Mouse (Mus musculus) intestine, embryonic 15.5 days (tissue): ENCODE data around the gene Senp1. TPM values are rescaled to one million over a fixed set of nuclear protein-coding genes. Genes with fewer than 3 reads are reported as not detected.

ENCODE experiments used
- ATAC-seq: fragments of 200-750 bp; cut with Nextera tagmentation; 2 replicates; pipeline ENCODE4 v1.8.0; 2017; ENCODE audit warnings: moderate TSS enrichment, moderate library complexity
- H3K27ac ChIP-seq: fragments of 300-500 bp; sonication (generic); 2 replicates; pipeline ENCODE4 v1.5.1; 2015; ENCODE audit warnings: mild to moderate bottlenecking, inconsistent platforms
- H3K27me3 ChIP-seq: fragments of 300-500 bp; sonication (generic); replicated peaks from 2 replicates; pipeline ENCODE4 v1.6.1; 2015; ENCODE audit warnings: inconsistent platforms
- H3K36me3 ChIP-seq: fragments of 300-500 bp; sonication (generic); 2 replicates; pipeline ENCODE4 v1.6.1; 2015; ENCODE audit warnings: inconsistent platforms
- H3K4me1 ChIP-seq: fragments of 300-500 bp; sonication (generic); replicated peaks from 2 replicates; pipeline ENCODE4 v1.6.1; 2015; ENCODE audit warnings: inconsistent platforms
- H3K4me2 ChIP-seq: fragments of 300-500 bp; sonication (generic); replicated peaks from 2 replicates; pipeline ENCODE4 v1.6.1; 2015; ENCODE audit warnings: mild to moderate bottlenecking, inconsistent platforms
- H3K4me3 ChIP-seq: fragments of 300-500 bp; sonication (generic); replicated peaks from 2 replicates; pipeline ENCODE4 v1.5.1; 2015; ENCODE audit warnings: inconsistent platforms
- H3K9ac ChIP-seq: fragments of 300-500 bp; sonication (generic); 2 replicates; pipeline ENCODE4 v1.6.1; 2015; ENCODE audit warnings: inconsistent platforms
- H3K9me3 ChIP-seq: fragments of 300-500 bp; sonication (generic); 2 replicates; pipeline ENCODE4 v1.6.1; 2016; ENCODE audit warnings: inconsistent platforms
- WGBS: fragments of 180-500 bp; shearing (Covaris S2); methylation state at CpG from one replicate; pipeline ENCODE4 v1.1.7; 2015; 5-methylcytosine and 5-hydroxymethylcytosine counted together
- polyA plus RNA-seq: library from polyadenylated mRNA; unstranded; fragments of >200 nt; fragmentation: Nextera tagmentation; extraction: Ambion mirVana; gene quantifications from 2 replicates; pipeline ENCODE4 v1.2.1, GENCODE M21; 2015

Senp1 gene
- polyA plus RNA-seq, 1 experiment from 2014 or later = 27.4 TPM

DNA sequence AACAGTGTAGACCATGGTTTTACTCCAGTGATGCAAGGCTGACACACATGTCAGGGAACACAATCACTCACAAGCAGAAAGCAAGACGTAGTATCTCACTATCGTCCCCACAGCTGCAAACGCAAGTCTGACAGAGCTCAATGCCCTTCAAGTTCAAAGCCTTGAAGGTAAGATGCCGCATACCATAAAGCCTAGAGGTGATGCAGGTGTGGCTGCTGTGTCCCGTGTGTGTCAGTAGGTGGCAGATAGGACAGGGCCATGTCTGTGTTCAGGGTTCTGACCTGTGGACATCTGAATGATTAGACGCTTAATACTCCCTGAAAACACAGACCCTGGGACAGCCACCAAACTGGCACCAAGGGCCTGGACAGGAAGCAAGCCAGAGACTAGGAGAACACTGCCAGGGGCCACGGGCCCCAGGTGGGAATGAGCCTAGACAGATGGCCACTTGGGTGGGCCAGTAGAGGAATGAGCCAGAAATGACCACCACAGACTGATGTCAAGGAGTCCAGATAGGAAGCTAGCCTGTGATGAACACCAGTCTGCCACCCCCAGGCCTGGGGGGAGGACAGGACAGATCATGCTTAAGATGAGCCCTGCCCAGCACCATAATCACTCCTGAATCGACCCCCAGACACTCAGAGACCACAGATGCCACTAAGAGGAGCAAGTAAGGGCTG is 23.8 kb downstream of the Senp1 start:
- H3K27ac ChIP-seq = no peak overlapping the region
- H3K4me1 ChIP-seq = no peaks in the 10 kb centered on the region
- H3K4me2 ChIP-seq = no peak overlapping the region
- WGBS = 87% methylated on average over 8 of the region's 8 CpGs
- H3K9ac ChIP-seq = no peak overlapping the region
- ATAC-seq = no peak
- H3K9me3 ChIP-seq = no peaks in the 10 kb centered on the region
- H3K36me3 ChIP-seq = peaks cover 33% of the 10 kb centered on the region
- no peaks in the 10 kb centered on the region for H3K27me3 ChIP-seq
- H3K4me3 ChIP-seq = no peak overlapping the region

DNA sequence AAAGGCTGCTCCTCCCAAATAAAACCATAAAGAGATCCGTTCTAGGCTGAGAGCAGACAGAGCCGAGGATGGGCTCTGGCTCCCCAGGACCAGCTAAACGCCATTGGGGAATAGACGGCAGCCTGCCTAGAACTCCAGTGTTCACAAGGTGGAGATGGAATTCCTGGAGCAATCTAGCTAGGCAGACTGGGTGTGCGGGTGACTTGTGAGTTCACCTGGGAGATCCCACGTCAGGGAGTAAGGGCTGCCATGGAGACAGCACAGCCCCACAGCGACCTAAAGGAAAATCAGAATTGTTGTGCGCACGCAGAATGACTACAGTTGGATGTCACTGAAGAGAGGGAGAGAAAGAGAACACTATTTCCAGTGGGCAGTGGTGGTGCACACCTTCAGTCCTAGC is 25.0 kb downstream of the Senp1 start:
- Histone ChIP-seq H3K4me3 (no peak overlapping the region), H3K4me2 (no peak overlapping the region), H3K36me3 (peaks cover 34% of the 10 kb centered on the region), H3K4me1 (no peaks in the 10 kb centered on the region), H3K27me3 (no peaks in the 10 kb centered on the region), H3K9ac (no peak overlapping the region), H3K9me3 (no peaks in the 10 kb centered on the region), H3K27ac (no peak overlapping the region)
- WGBS = 87% methylated on average over 9 of the region's 9 CpGs
- ATAC-seq = no peak

DNA sequence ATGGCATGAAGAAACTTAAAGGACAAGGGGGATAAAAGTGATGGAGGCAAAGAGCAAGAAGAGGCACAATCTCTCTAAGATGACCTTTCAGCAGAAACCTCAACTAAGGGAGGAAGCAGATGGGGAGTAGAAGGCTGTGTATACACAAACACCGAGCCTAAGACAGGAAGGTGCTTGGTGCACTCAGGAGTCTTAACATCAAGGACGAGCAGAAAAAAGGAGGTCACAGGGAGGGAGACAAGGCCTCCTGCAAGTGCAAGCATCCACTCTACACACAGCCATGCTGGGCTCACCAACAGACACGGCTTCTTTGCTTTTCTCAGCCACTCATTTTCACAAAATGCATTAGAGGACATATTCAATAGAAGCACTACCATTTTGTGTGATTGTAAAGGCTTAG is 26.1 kb downstream of the Senp1 start:
- H3K4me1 ChIP-seq = no peaks in the 10 kb centered on the region
- peaks cover 34% of the 10 kb centered on the region for H3K36me3 ChIP-seq
- 59% methylated on average over 3 of the region's 3 CpGs for WGBS
- no peak for ATAC-seq
- H3K27me3 ChIP-seq = no peaks in the 10 kb centered on the region
- no peak overlapping the region for H3K4me3 ChIP-seq
- H3K9ac ChIP-seq = no peak overlapping the region
- H3K9me3 ChIP-seq = no peaks in the 10 kb centered on the region
- no peak overlapping the region for H3K27ac ChIP-seq
- no peak overlapping the region for H3K4me2 ChIP-seq

DNA sequence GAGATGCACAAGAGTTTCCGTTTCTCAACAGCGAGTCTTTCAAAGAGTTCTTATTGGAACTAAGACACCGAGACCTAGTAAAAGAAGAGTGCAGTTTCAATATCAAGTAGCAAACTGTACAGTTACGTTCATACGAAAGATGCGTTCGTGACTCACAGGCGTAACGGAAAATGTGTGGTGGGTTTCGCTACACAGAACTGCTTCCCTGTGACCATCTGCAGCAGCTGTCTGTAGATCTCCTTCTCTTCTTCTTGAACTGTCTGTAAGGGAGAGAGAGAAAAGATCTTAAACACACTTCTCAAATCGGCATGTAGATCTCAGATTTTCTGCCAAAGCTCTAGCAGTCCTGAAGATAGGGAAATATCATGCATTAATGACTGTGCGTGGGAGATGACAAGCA is 26.9 kb downstream of the Senp1 start:
- Histone ChIP-seq H3K4me2 (no peak overlapping the region), H3K36me3 (peaks cover 34% of the 10 kb centered on the region), H3K9me3 (no peaks in the 10 kb centered on the region), H3K4me3 (no peak overlapping the region), H3K27ac (no peak overlapping the region), H3K27me3 (no peaks in the 10 kb centered on the region), H3K4me1 (no peaks in the 10 kb centered on the region), H3K9ac (no peak overlapping the region)
- WGBS = 93% methylated on average over 12 of the region's 12 CpGs
- no peak for ATAC-seq

DNA sequence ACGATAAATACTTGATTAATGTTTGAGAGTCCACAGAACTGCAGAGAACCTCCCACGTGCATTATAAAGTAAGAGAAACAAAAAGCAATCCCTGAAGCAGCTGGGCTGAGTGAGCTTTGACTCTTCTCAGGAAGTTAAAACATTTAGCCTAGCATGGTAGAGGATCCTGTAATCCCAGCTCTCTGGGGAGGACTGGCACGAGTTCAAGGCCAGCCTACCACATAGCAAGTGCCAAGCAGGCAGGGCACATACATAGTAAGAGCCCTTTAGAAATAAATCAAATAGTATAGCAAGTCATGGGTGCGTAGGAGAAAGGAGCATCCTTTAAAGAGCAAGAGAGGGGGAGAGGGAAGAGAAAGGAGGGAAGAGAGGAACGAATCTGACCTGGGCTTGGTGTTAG is 27.7 kb downstream of the Senp1 start:
- Histone ChIP-seq H3K4me2 (no peak overlapping the region), H3K9ac (no peak overlapping the region), H3K9me3 (no peaks in the 10 kb centered on the region), H3K4me1 (no peaks in the 10 kb centered on the region), H3K27ac (no peak overlapping the region), H3K27me3 (no peaks in the 10 kb centered on the region), H3K4me3 (no peak overlapping the region), H3K36me3 (peaks cover 34% of the 10 kb centered on the region)
- 88% methylated on average over 5 of the region's 5 CpGs for WGBS
- ATAC-seq = no peak

DNA sequence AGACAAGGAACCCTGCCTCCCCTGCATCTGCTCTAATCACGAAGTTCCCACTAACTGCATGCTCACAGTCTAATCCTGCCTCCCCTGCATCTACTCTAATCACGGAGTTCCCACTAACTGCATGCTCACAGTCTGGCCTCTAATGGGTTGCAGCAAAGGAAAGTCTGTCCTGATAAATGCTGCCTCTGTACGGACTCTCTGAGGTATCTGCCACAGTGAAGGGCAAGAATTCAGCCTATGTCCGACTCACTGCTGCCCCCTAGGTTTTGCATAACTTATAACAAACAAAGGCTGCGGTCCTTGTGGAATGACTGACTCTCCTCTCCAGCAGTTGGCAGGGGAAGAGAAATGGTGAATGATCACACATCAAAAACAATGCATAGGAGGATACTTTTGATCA is 38.3 kb downstream of the Senp1 start:
- no peak overlapping the region for H3K27ac ChIP-seq
- H3K36me3 ChIP-seq = peaks cover 39% of the 10 kb centered on the region
- H3K27me3 ChIP-seq = no peaks in the 10 kb centered on the region
- H3K4me2 ChIP-seq = no peak overlapping the region
- no peaks in the 10 kb centered on the region for H3K4me1 ChIP-seq
- H3K4me3 ChIP-seq = no peak overlapping the region
- H3K9ac ChIP-seq = no peak overlapping the region
- H3K9me3 ChIP-seq = no peaks in the 10 kb centered on the region
- no peak for ATAC-seq
- WGBS = 35% methylated on average over 5 of the region's 5 CpGs

DNA sequence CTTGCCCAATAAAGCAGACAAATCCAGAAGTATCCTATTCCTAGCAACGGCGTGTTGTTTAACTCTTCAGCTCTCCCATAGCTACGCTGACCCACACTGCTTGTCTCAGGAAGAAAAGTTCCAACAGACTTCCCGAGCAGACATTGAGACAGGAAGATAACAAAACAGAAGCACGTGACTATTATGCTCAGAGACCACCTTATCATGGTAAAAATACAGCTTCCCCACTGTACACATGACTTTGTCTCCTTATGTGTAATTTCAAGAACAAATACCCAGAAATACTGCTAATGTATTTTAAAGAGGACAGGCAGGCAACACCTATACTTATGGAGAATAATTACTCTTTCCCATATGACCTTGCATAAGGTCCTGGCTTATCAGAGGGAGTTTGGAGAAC is 41.9 kb downstream of the Senp1 start:
- Histone ChIP-seq H3K36me3 (peaks cover 33% of the 10 kb centered on the region), H3K9me3 (no peaks in the 10 kb centered on the region), H3K4me2 (no peak overlapping the region), H3K27ac (no peak overlapping the region), H3K9ac (no peak overlapping the region), H3K4me3 (no peak overlapping the region), H3K4me1 (no peaks in the 10 kb centered on the region), H3K27me3 (no peaks in the 10 kb centered on the region)
- no peak for ATAC-seq
- 90% methylated on average over 5 of the region's 5 CpGs for WGBS

DNA sequence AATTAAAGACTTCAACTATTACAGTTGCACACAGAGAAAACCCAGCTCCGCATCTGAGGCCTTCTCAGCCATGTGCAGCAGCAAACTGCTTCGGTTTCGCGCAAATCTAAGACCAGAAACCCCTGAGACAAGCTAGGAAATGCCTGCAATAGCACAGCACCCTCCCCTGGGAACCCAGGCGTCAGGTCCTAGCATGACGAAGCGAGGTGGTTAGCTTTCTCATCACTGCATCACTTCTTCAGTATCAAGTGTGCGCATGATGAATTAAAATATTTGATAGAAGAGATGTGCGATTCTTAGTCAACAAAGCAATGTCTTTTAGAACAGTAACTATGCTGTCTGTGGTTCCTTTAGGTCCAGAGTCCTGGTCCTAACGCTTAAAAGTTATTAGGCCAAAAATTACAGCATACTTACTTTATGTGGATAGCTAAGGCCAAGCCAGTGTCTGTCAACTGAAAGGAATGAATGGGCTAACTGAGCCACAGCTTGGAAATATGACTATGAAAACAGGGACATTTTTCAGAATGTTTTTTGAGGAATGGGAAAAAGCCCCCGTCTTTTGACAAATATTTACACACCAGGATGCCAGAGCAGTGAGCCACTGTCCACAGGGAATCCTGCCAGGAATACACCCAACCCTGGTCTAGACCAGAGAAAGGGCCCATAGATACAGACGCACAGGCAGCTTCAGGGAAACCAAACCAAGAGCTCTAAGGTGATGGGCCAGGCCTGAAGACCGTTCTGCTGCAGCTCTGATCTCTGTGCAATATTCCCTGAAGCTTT is 44.4 kb downstream of the Senp1 start:
- Histone ChIP-seq H3K27ac (no peak overlapping the region), H3K9ac (no peak overlapping the region), H3K4me1 (no peaks in the 10 kb centered on the region), H3K36me3 (peaks cover 47% of the 10 kb centered on the region), H3K4me3 (no peak overlapping the region), H3K4me2 (no peak overlapping the region), H3K27me3 (no peaks in the 10 kb centered on the region), H3K9me3 (no peaks in the 10 kb centered on the region)
- ATAC-seq = no peak
- WGBS = 90% methylated on average over 13 of the region's 13 CpGs

DNA sequence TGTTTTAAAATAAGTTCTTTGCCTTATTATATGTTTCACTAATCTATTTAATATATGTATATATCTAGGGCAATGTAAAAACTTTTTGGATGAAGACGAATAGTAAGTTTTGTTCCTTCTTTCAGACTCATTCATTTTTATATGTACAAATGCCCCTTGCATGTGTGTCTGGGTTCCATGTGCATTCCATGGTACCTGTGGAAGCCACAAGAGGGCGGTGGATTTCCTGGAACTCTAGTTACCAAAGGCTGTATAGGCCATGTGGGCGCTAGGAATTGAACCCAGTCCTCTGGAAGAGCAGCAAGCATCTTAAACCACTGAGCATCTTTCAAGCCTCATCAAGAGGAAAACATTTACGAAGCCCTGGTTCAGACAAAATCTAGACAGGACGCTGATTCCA is 49.2 kb downstream of the Senp1 start:
- Histone ChIP-seq H3K27me3 (no peaks in the 10 kb centered on the region), H3K4me1 (no peaks in the 10 kb centered on the region), H3K9me3 (no peaks in the 10 kb centered on the region), H3K27ac (no peak overlapping the region), H3K36me3 (peaks cover 35% of the 10 kb centered on the region), H3K4me2 (no peak overlapping the region), H3K4me3 (no peak overlapping the region), H3K9ac (no peak overlapping the region)
- 91% methylated on average over 5 of the region's 5 CpGs for WGBS
- ATAC-seq = no peak

DNA sequence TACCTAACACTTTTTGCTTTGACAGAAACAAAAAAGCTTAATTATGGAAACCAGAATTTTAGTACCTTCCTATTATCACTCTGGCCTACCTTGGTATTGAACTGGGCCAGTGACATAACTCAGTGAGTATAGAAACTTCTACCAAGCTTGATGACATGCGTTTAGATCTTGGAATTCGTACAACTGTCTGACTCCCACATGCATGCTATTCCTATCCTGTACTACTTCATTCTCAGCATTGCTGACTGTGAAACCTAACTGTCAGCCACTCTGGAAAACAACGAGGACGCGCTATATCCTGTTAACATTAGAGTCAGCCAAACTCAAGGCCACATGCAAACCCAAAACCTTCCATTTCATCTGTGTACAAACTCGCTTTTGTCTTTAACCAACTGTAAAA is 49.6 kb downstream of the Senp1 start:
- Histone ChIP-seq H3K4me2 (no peak overlapping the region), H3K4me3 (no peak overlapping the region), H3K27me3 (no peaks in the 10 kb centered on the region), H3K36me3 (peaks cover 37% of the 10 kb centered on the region), H3K27ac (no peak overlapping the region), H3K4me1 (no peaks in the 10 kb centered on the region), H3K9ac (no peak overlapping the region), H3K9me3 (no peaks in the 10 kb centered on the region)
- no peak for ATAC-seq
- WGBS = 92% methylated on average over 6 of the region's 6 CpGs

DNA sequence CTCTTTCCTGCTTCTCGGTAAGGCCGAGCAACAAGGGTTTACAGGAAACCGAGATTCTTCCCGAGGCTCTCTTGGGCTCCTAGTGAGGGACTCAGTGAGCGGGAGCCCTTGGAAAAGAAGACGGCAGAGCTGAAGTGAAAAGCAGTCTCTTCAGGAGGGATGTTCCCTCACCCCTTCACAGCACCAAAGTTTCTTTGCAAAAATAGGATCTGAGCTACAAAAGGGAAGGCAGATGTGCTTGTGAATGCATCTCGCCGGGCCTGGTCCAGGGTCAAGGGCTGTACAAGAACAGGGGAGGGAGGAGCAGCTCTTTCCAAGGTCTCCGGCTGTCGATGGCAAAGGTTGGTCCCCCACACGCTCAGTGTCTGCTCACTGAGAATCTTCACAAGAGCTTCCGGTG is 51.0 kb downstream of the Senp1 start:
- Histone ChIP-seq H3K4me1 (no peaks in the 10 kb centered on the region), H3K4me3 (no peak overlapping the region), H3K9me3 (no peaks in the 10 kb centered on the region), H3K36me3 (peaks cover 32% of the 10 kb centered on the region), H3K27ac (no peak overlapping the region), H3K9ac (no peak overlapping the region), H3K4me2 (no peak overlapping the region), H3K27me3 (no peaks in the 10 kb centered on the region)
- 92% methylated on average over 12 of the region's 12 CpGs for WGBS
- no peak for ATAC-seq

DNA sequence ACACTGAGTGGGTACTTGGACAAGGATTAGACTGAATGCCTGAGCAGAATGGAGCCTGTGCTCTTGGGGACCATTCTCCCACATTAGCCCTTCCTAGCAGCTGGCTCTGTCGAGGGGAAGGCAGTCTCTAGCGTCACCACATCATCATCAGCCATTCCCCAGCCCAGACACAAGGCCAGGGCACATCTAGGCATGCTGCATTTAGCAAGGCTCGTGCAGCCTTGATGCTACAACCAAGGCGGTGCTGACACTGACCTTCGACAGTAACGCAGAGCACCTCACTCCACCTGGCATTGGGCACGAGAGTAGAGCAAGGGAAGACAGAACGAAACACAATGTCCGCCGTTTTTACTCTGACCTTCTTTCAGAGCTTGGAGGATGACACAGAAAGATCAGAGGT is 53.9 kb downstream of the Senp1 start:
- H3K4me3 ChIP-seq = no peak overlapping the region
- H3K36me3 ChIP-seq = peaks cover 17% of the 10 kb centered on the region
- H3K9ac ChIP-seq = no peak overlapping the region
- no peak overlapping the region for H3K4me2 ChIP-seq
- H3K9me3 ChIP-seq = no peaks in the 10 kb centered on the region
- H3K4me1 ChIP-seq = no peaks in the 10 kb centered on the region
- no peaks in the 10 kb centered on the region for H3K27me3 ChIP-seq
- no peak overlapping the region for H3K27ac ChIP-seq
- ATAC-seq = no peak
- WGBS = 84% methylated on average over 10 of the region's 10 CpGs

DNA sequence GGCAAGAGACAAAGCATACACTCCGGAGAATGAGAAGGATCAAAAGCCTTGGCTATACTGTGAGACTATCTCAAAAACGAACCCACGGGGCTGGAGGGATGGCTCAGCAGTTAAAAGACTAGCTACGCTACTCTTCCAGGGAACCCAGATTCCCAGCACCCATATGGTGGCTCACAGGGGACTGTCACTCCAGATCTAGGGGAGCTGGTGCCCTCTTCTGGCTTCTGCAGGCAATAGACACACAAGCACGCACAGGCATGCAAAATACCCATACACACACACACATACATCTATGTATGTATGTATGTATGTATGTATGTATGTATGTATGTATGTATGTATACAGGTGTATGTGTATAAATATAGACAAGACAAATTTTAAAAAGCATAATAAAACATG is 57.0 kb downstream of the Senp1 start:
- Histone ChIP-seq H3K4me1 (no peaks in the 10 kb centered on the region), H3K9me3 (no peaks in the 10 kb centered on the region), H3K4me3 (no peak overlapping the region), H3K27me3 (no peaks in the 10 kb centered on the region), H3K9ac (no peak overlapping the region), H3K36me3 (peaks cover 9% of the 10 kb centered on the region; the same call in 1 of the 2 replicates), H3K4me2 (no peak overlapping the region), H3K27ac (no peak overlapping the region)
- ATAC-seq = no peak
- WGBS = 93% methylated on average over 5 of the region's 5 CpGs
